Comparison of ENCODE assay signal across 11 mouse cellular contexts in genomic region chr1:170839685-170840084, GRCm38 (mm10). TPM values are rescaled to one million over a fixed set of nuclear protein-coding genes. Genes with fewer than 3 reads are reported as not detected.
DNase-seq lines count a peak whose midpoint lies in the region; ATAC-seq and TF ChIP-seq lines count a peak whose summit lies in the region.
"Had no signal": no experiment of that assay in that cellular context is flagged by ENCODE, and none has a peak within 500 bp of the region (broad histone marks: within the 10 kb centered on the region; RNA-seq: fewer than 3 reads in every experiment).

No protein-coding gene starts in this region.

- no peak overlapping the region for H3K27ac ChIP-seq in forebrain, embryonic 16.5 days (ENCODE audit: low read length)
- no peak overlapping the region for H3K27ac ChIP-seq in forebrain, embryonic 11.5 days (ENCODE audit: low read depth, low read length)
- no peak overlapping the region for H3K27ac ChIP-seq in CH12.LX (ENCODE audit: insufficient read depth, low read depth)
- H3K27ac ChIP-seq: forebrain, embryonic 15.5 days; midbrain, embryonic 12.5 days; stomach, embryonic 15.5 days had no signal

- no peak overlapping the region for H3K9ac ChIP-seq in forebrain, embryonic 16.5 days (replicated peaks; ENCODE audit: low read depth, low read length)
- no peak overlapping the region for H3K9ac ChIP-seq in forebrain, embryonic 11.5 days (ENCODE audit: low read length)
- no peak overlapping the region for H3K9ac ChIP-seq in CH12.LX (ENCODE audit: insufficient read depth, low read depth)
- H3K9ac ChIP-seq: forebrain, embryonic 15.5 days; midbrain, embryonic 12.5 days; stomach, embryonic 15.5 days had no signal

- dilution Hi-C loops in CH12.LX (cut with MboI; ENCODE audit: extremely low pct_ligation_motif_present, extremely low pct_unique_long_range_greater_than_20kb, low sequenced_read_pairs): no loop called here

- in situ Hi-C loops in CH12.LX (cut with MboI; ENCODE audit: low pct_ligation_motif_present, low pct_unique_long_range_greater_than_20kb, low sequenced_read_pairs): loop anchor here (25.0 kb wide), 1 partner anchor 202 kb away; the partner anchor contains the start of gene Olfml2b

- no peak for TF ChIP-seq EP300 in CH12.LX (IDR thresholded peaks at IDR 0.05; ENCODE audit: low read length)

- DNase-seq in forebrain, embryonic 11.5 days (ENCODE audit: low spot score): no peak
- DNase-seq in layer of hippocampus, adult 9-10 months (ENCODE audit: low spot score): peak; percentile 56
- DNase-seq in layer of hippocampus, adult 8-10 months (ENCODE audit: low spot score in 2 of 2): no peak
- no peak for DNase-seq in CH12.LX (ENCODE audit: extremely low read depth)
- DNase-seq in lung, postnatal 36 days: peak; percentile 52
- no peak for DNase-seq in thymus, postnatal 25 days
- no peak for DNase-seq in right cerebral cortex, adult 18-20 months

- no peak for TF ChIP-seq POLR2A in CH12.LX (IDR thresholded peaks at IDR 0.05; ENCODE audit: low read depth, low read length)

- peaks cover 34% of the 10 kb centered on the region for H3K79me2 ChIP-seq in CH12.LX (replicated peaks; ENCODE audit: control insufficient read depth, extremely low read depth, insufficient read depth, poor library complexity, severe bottlenecking)

- no peaks in the 10 kb centered on the region for H3K27me3 ChIP-seq in forebrain, embryonic 16.5 days (replicated peaks; ENCODE audit: control insufficient read depth, insufficient read depth, low read length)
- H3K27me3 ChIP-seq in forebrain, embryonic 11.5 days (ENCODE audit: control insufficient read depth, insufficient read depth, low read length): no peaks in the 10 kb centered on the region
- no peaks in the 10 kb centered on the region for H3K27me3 ChIP-seq in CH12.LX (replicated peaks)
- H3K27me3 ChIP-seq: forebrain, embryonic 15.5 days; midbrain, embryonic 12.5 days; stomach, embryonic 15.5 days had no signal

- no peaks in the 10 kb centered on the region for H3K9me3 ChIP-seq in forebrain, embryonic 16.5 days (ENCODE audit: control insufficient read depth, low read length)
- H3K9me3 ChIP-seq in forebrain, embryonic 11.5 days (ENCODE audit: control insufficient read depth, low read length): no peaks in the 10 kb centered on the region
- H3K9me3 ChIP-seq in CH12.LX (replicated peaks; ENCODE audit: low read length): no peaks in the 10 kb centered on the region
- H3K9me3 ChIP-seq: forebrain, embryonic 15.5 days; midbrain, embryonic 12.5 days; stomach, embryonic 15.5 days had no signal

- no peaks in the 10 kb centered on the region for H3K36me3 ChIP-seq in forebrain, embryonic 16.5 days (ENCODE audit: control insufficient read depth, insufficient read depth)
- no peaks in the 10 kb centered on the region for H3K36me3 ChIP-seq in forebrain, embryonic 11.5 days (ENCODE audit: control insufficient read depth, insufficient read depth, low read length)
- peaks cover 53 to 73% of the 10 kb centered on the region in 2 experiments for H3K36me3 ChIP-seq in CH12.LX (replicated peaks in 1 of 2; ENCODE audit: control insufficient read depth in 1 of 2, insufficient read depth in 1 of 2, low read length in 1 of 2)
- H3K36me3 ChIP-seq: forebrain, embryonic 15.5 days; stomach, embryonic 15.5 days had no signal

- no peak overlapping the region for H3K4me3 ChIP-seq in forebrain, embryonic 16.5 days (replicated peaks; ENCODE audit: low read length)
- no peak overlapping the region for H3K4me3 ChIP-seq in forebrain, embryonic 11.5 days (ENCODE audit: low read depth, low read length)
- no peak overlapping the region for H3K4me3 ChIP-seq in CH12.LX (replicated peaks in 1 of 3; ENCODE audit: low read depth in 2 of 3, low read length in 2 of 3, poor library complexity in 1 of 3)
- H3K4me3 ChIP-seq: forebrain, embryonic 15.5 days; midbrain, embryonic 12.5 days; stomach, embryonic 15.5 days had no signal

- H3K4me2 ChIP-seq in forebrain, embryonic 16.5 days (ENCODE audit: low read length): no peak overlapping the region
- H3K4me2 ChIP-seq in forebrain, embryonic 11.5 days (ENCODE audit: low read depth, low read length, severe bottlenecking): no peak overlapping the region
- no peak overlapping the region for H3K4me2 ChIP-seq in CH12.LX (ENCODE audit: insufficient read depth, low read depth, poor library complexity, severe bottlenecking)
- H3K4me2 ChIP-seq: forebrain, embryonic 15.5 days; midbrain, embryonic 12.5 days; stomach, embryonic 15.5 days had no signal

- peak in 1 of 2 experiments; percentile 69; a peak in 2 of 4 replicates for TF ChIP-seq CTCF in CH12.LX (conservative IDR thresholded peaks at IDR 0.05 in 1 of 2, IDR thresholded peaks at IDR 0.05 in 1 of 2; ENCODE audit: low read depth in 2 of 2, low read length in 2 of 2)

- peak; percentile 38 for ATAC-seq in forebrain, embryonic 16.5 days
- no peak for ATAC-seq in forebrain, embryonic 11.5 days (replicated peaks; ENCODE audit: low FRiP score)
- ATAC-seq: forebrain, embryonic 15.5 days had no signal

- TF ChIP-seq RAD21 in CH12.LX (IDR thresholded peaks at IDR 0.05; ENCODE audit: low read depth, low read length): peak; percentile 67

- no peaks in the 10 kb centered on the region for H3K4me1 ChIP-seq in forebrain, embryonic 16.5 days (replicated peaks; ENCODE audit: control insufficient read depth, insufficient read depth, low read length)
- H3K4me1 ChIP-seq in forebrain, embryonic 11.5 days (replicated peaks; ENCODE audit: control insufficient read depth, insufficient read depth, low read length): no peaks in the 10 kb centered on the region
- H3K4me1 ChIP-seq in CH12.LX (ENCODE audit: control insufficient read depth in 1 of 2, insufficient read depth in 2 of 2): peaks cover 0 to 14% of the 10 kb centered on the region in 2 experiments; a peak in 2 of 4 replicates
- H3K4me1 ChIP-seq: forebrain, embryonic 15.5 days; midbrain, embryonic 12.5 days; stomach, embryonic 15.5 days had no signal

TF ChIP-seq in CH12.LX, 34 proteins besides CTCF, POLR2A, EP300 and RAD21:
- TF ChIP-seq TCF12 (IDR thresholded peaks at IDR 0.05; ENCODE audit: low read depth, low read length) (no peak), USF1 (IDR thresholded peaks at IDR 0.05; ENCODE audit: low read depth, low read length) (no peak), HCFC1 (IDR thresholded peaks at IDR 0.05; ENCODE audit: low read depth, low read length) (no peak), ETS1 (conservative IDR thresholded peaks at IDR 0.05; ENCODE audit: low read depth, low read length) (no peak), BHLHE40 (IDR thresholded peaks at IDR 0.05; ENCODE audit: low read depth, low read length) (no peak), SIN3A (IDR thresholded peaks at IDR 0.05; ENCODE audit: low read length) (peak; percentile 50; the same call in 1 of the 2 replicates), ZKSCAN1 (IDR thresholded peaks at IDR 0.05; ENCODE audit: borderline replicate concordance, low read depth, low read length) (no peak), MYC (IDR thresholded peaks at IDR 0.05; ENCODE audit: low read depth, low read length) (no peak), JUN (IDR thresholded peaks at IDR 0.05; ENCODE audit: insufficient read depth, low read depth, low read length) (no peak), ELF1 (IDR thresholded peaks at IDR 0.05; ENCODE audit: low read depth, low read length) (no peak), ZC3H11A (IDR thresholded peaks at IDR 0.05; ENCODE audit: low read depth, low read length) (no peak), MEF2A (IDR thresholded peaks at IDR 0.05; ENCODE audit: borderline replicate concordance, low read depth, low read length) (no peak), UBTF (IDR thresholded peaks at IDR 0.05; ENCODE audit: low read depth, low read length) (no peak), KAT2A (IDR thresholded peaks at IDR 0.05; ENCODE audit: insufficient replicate concordance, low read length) (no peak), RCOR1 (conservative IDR thresholded peaks at IDR 0.05; ENCODE audit: low read depth, low read length) (no peak), IRF4 (IDR thresholded peaks at IDR 0.05; ENCODE audit: low read depth, low read length) (no peak), MAX (IDR thresholded peaks at IDR 0.05; ENCODE audit: low read length) (no peak), SMC3 (IDR thresholded peaks at IDR 0.05; ENCODE audit: low read depth, low read length) (peak; percentile 62)

RNA-seq across cellular contexts. Expression of gene Atf6, which starts 27.9 kb away (rescaled TPM):
- polyA plus RNA-seq in forebrain, embryonic 16.5 days (2015; fragmentation: Nextera tagmentation; extraction: Ambion mirVana): 7.7 and 8.1 TPM in 2 replicates
- polyA plus RNA-seq in forebrain, embryonic 11.5 days (2014; fragmentation: Nextera tagmentation; extraction: Ambion mirVana): 8.9 and 9.8 TPM in 2 replicates
- 10 to 100 TPM; 44.3 to 51.8 (median 48.5) TPM for total RNA-seq in layer of hippocampus, adult 8-10 months (2022)
- total RNA-seq in CH12.LX (2012; rRNA removed) (35.3 and 37.6 TPM in 2 replicates), CH12.LX (2014; rRNA removed) (33.8 and 35.9 TPM in 2 replicates)
- 42.7 and 47.0 TPM in 2 replicates for polyA plus RNA-seq in CH12.LX (2012; ENCODE audit: insufficient read length, low read depth)

RNA-seq across cellular contexts. Expression of gene Gm26620, which starts 45.2 kb away (rescaled TPM):
- polyA plus RNA-seq in forebrain, embryonic 16.5 days (2015; fragmentation: Nextera tagmentation; extraction: Ambion mirVana): 0.58 and 1.1 TPM in 2 replicates
- polyA plus RNA-seq in forebrain, embryonic 11.5 days (2014; fragmentation: Nextera tagmentation; extraction: Ambion mirVana): 0.37 TPM in 1 of 2 replicates, not detected in the other
- total RNA-seq in layer of hippocampus, adult 8-10 months (2022): 1 to 10 TPM in 1 of 4 experiments, under 1 TPM in 1, not detected in 2; 0.68 to 1.3 TPM
- 4.2 and 5.7 TPM in 2 replicates for total RNA-seq in CH12.LX (2012; rRNA removed)
- total RNA-seq in CH12.LX (2014; rRNA removed): 0.52 and 0.99 TPM in 2 replicates
- polyA plus RNA-seq in CH12.LX (2012; ENCODE audit: insufficient read length, low read depth): 1.2 and 1.9 TPM in 2 replicates
- polyA plus RNA-seq: midbrain, embryonic 12.5 days had no signal

RNA-seq across cellular contexts. Expression of gene Dusp12, which starts 45.7 kb away (rescaled TPM):
- 32.6 and 39.2 TPM in 2 replicates for polyA plus RNA-seq in forebrain, embryonic 16.5 days (2015; fragmentation: Nextera tagmentation; extraction: Ambion mirVana)
- 28.7 and 29.3 TPM in 2 replicates for polyA plus RNA-seq in forebrain, embryonic 11.5 days (2014; fragmentation: Nextera tagmentation; extraction: Ambion mirVana)
- 10 to 100 TPM; 15.0 to 24.3 (median 19.4) TPM for total RNA-seq in layer of hippocampus, adult 8-10 months (2022)
- total RNA-seq in CH12.LX (2012; rRNA removed) (30.9 and 37.2 TPM in 2 replicates), CH12.LX (2014; rRNA removed) (41.7 and 49.4 TPM in 2 replicates)
- polyA plus RNA-seq in CH12.LX (2012; ENCODE audit: insufficient read length, low read depth): 30.4 and 36.5 TPM in 2 replicates

Comparison
In these comparisons a context has a peak if more than half of its experiments do, and no peak if none do; other contexts are left out.
1. DNase-seq: peak in layer of hippocampus, adult 9-10 months (single experiment) and lung, postnatal 36 days (single experiment); none in forebrain, embryonic 11.5 days (single experiment), layer of hippocampus, adult 8-10 months (0 of 2), CH12.LX (single experiment), thymus, postnatal 25 days (single experiment) and right cerebral cortex, adult 18-20 months (single experiment).